Mouse (Mus musculus) megakaryocyte, embryonic 14.5 days (primary cell): ENCODE results near the gene Col4a1.

Experiments
- FLI1 ChIP-seq: IDR thresholded peaks from 2 replicates; pipeline ENCODE4 v1.6.1; 2012; ENCODE audit warnings: low read length, inconsistent platforms, mixed read lengths
- GATA1 ChIP-seq: IDR thresholded peaks from 3 replicates; pipeline ENCODE4 v1.6.1; 2012; ENCODE audit warnings: mixed read lengths, low read length, inconsistent platforms, borderline replicate concordance

DNA sequence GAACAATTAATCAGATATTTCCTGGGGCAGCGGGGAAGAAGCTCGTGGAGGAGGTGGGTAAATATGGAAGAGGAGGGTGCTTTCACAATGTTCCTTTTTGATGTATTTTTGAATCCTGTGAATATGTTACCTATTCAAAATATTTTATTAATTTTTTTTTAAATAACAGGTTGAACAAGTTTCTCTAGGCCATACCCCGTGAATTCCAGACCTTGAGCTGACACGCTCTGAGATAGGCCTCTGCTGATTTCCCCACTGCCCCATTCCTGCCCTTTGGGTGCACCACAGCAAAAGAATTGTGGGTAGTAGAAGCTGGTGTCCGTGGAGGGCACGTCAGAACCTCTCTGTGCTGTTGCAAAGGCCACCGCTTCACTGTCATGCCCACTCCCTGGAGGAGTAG, 136.2 kb downstream of the Col4a1 start:
- TF ChIP-seq GATA1 (no peak), FLI1 (no peak)
